Mouse (Mus musculus): Measurements from ENCODE around the gene Abce1. TPM values are rescaled to one million over a fixed set of nuclear protein-coding genes. Genes with fewer than 3 reads are reported as not detected.
"Not testable (repeated sequence)": the region's sequence is repeated elsewhere in the genome, so short reads cannot be mapped to it uniquely, and the experiment has no call there.

The Abce1 gene
- polyA plus RNA-seq, 1 experiment from 2014 or later: 109 TPM

DNA sequence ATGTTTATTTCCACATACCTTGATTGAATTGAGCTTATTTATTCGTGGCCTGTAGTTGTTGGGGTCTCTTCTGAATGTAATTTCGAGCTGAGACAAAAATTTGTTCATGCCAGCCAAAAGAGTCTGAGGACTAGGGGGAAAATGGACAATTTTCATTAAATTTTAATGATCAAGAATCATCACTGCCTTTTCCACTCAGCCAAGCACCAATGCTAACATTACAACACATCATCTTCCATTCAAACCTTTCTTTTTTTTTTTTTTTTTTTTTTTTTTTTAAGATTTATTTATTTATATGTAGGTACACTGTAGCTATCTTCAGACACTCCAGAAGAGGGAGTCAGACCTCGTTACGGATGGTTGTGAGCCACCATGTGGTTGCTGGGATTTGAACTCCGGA lies 25.6 kb downstream of the Abce1 start:
- not testable (repeated sequence) for H3K27me3 ChIP-seq (replicated peaks); H3K9ac ChIP-seq; H3K4me2 ChIP-seq (replicated peaks); ATAC-seq (ENCODE audit: low FRiP score, low read depth); H3K9me3 ChIP-seq; H3K27ac ChIP-seq; H3K4me3 ChIP-seq; H3K4me1 ChIP-seq
- WGBS: 94% methylated on average over 5 of the region's 5 CpGs
- peaks cover 69% of the 10 kb centered on the region for H3K36me3 ChIP-seq

GRCm38 (mm10) chr8:79680965-79681364 lies 30.6 kb downstream of the Abce1 start:
- Histone ChIP-seq H3K4me2 (replicated peaks) (peak overlapping the region; percentile 56), H3K36me3 (peaks cover 33% of the 10 kb centered on the region), H3K9me3 (no peaks in the 10 kb centered on the region), H3K9ac (peak overlapping the region; percentile 44; the same call in 1 of the 2 replicates), H3K4me1 (peaks cover 9% of the 10 kb centered on the region), H3K27ac (no peak overlapping the region), H3K27me3 (replicated peaks) (no peaks in the 10 kb centered on the region), H3K4me3 (0 out of 2 replicates have a peak overlapping the region, but pooled peaks have one; percentile 11)
- ATAC-seq (ENCODE audit: low FRiP score, low read depth): 0 out of 2 replicates have a peak, but pooled peaks have one; percentile 31
- 39% methylated on average over 2 of the region's 2 CpGs for WGBS

GRCm38 (mm10) chr8:79680555-79680954 lies 31.0 kb downstream of the Abce1 start:
- 11% methylated on average over 34 of the region's 34 CpGs for WGBS
- H3K4me2 ChIP-seq (replicated peaks): peak overlapping the region; percentile 56
- H3K9ac ChIP-seq: peak overlapping the region; percentile 44; the same call in 1 of the 2 replicates
- no peaks in the 10 kb centered on the region for H3K9me3 ChIP-seq
- ATAC-seq (ENCODE audit: low FRiP score, low read depth): peak; percentile 67; the same call in 1 of the 2 replicates
- H3K4me1 ChIP-seq: peaks cover 9% of the 10 kb centered on the region
- H3K4me3 ChIP-seq: peak overlapping the region; percentile 11; the same call in 1 of the 2 replicates
- no peaks in the 10 kb centered on the region for H3K27me3 ChIP-seq (replicated peaks)
- H3K36me3 ChIP-seq: peaks cover 30% of the 10 kb centered on the region
- no peak overlapping the region for H3K27ac ChIP-seq

DNA sequence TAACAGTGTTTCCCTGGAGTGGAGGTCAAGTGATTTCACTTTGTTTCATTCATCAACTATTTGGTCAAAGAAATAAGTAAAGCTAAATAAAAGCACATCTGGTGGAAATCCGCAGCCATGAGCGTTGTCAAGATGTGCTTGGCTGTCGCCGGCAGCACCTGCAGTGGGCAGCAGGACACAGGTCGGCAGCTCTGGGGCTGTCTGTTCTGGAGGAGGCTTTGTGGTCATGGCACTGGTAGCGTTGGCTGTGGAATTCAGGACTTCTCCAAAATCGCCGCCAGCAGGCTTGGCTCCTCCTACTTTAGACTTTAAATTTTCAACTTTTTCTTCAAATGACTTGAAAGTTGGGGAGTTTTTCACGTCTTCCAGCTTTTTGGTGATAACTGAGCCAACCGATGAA lies 31.5 kb downstream of the Abce1 start:
- H3K27me3 ChIP-seq (replicated peaks); H3K4me1 ChIP-seq; ATAC-seq (ENCODE audit: low FRiP score, low read depth); H3K9me3 ChIP-seq; H3K27ac ChIP-seq; H3K9ac ChIP-seq; H3K4me3 ChIP-seq: not testable (repeated sequence)
- WGBS: 56% methylated on average over 10 of the region's 10 CpGs
- Histone ChIP-seq H3K4me2 (replicated peaks) (peak overlapping the region; percentile 56; the same call in 1 of the 2 replicates), H3K36me3 (peaks cover 27% of the 10 kb centered on the region)

DNA sequence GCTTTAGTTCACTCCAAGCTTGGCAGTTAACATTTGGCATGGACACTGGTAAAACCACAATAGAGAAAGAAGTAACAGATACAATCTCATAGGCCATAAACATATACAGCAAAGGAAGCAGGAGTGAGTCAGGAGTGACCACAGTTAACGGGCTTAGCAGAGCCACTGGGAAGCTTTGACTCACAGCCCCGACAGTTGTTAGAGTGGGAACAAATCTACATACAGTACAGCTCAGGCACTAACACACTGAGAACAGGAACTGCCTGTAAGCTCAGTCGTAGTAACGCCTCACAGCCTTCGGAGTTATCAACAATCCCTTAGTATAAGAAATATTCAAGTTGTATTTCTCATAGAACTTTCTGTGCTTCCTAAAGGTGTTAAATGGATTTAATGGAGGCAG lies 32.5 kb downstream of the Abce1 start:
- H3K27ac ChIP-seq: no peak overlapping the region
- no peak for ATAC-seq (ENCODE audit: low FRiP score, low read depth)
- H3K27me3 ChIP-seq (replicated peaks): no peaks in the 10 kb centered on the region
- WGBS: 69% methylated on average over 5 of the region's 5 CpGs
- peaks cover 24% of the 10 kb centered on the region for H3K36me3 ChIP-seq
- peaks cover 9% of the 10 kb centered on the region for H3K4me1 ChIP-seq
- no peak overlapping the region for H3K4me3 ChIP-seq
- H3K4me2 ChIP-seq (replicated peaks): no peak overlapping the region
- no peaks in the 10 kb centered on the region for H3K9me3 ChIP-seq
- no peak overlapping the region for H3K9ac ChIP-seq

DNA sequence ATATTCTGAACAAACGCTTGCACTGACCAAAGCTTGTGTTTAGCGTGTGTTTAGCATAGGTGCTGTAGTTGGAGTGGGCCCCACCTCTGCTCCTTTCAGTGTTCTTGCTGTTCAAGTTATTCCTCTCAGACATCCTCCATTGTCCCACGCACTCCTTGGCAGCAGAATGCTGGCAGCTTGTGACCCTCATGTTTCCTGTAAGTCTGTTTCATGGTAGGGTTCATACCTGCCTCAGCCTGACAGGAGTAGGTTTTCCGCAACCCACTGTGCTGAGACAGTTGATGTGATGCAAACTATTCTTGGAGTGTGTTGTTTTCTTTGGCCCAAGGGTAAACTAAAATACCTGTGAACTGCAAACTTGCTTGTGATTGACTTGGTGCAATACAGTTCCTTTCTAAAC lies 35.1 kb downstream of the Abce1 start:
- Histone ChIP-seq H3K36me3 (peaks cover 29% of the 10 kb centered on the region), H3K4me2 (replicated peaks) (no peak overlapping the region), H3K4me3 (no peak overlapping the region), H3K27ac (no peak overlapping the region), H3K9ac (no peak overlapping the region), H3K9me3 (no peaks in the 10 kb centered on the region), H3K27me3 (replicated peaks) (no peaks in the 10 kb centered on the region), H3K4me1 (peaks cover 9% of the 10 kb centered on the region)
- ATAC-seq (ENCODE audit: low FRiP score, low read depth): no peak
- 93% methylated on average over 4 of the region's 4 CpGs for WGBS

- H3K9ac ChIP-seq; H3K9me3 ChIP-seq; ATAC-seq (ENCODE audit: low FRiP score, low read depth); H3K4me3 ChIP-seq; H3K27ac ChIP-seq; H3K27me3 ChIP-seq (replicated peaks); H3K4me1 ChIP-seq; H3K4me2 ChIP-seq (replicated peaks): not testable (repeated sequence)
- WGBS: 81% methylated on average over 4 of the region's 4 CpGs
- peaks cover 40% of the 10 kb centered on the region for H3K36me3 ChIP-seq
These were observed 52.8 kb downstream of the Abce1 start for GRCm38 (mm10) chr8:79658715-79659114.

DNA sequence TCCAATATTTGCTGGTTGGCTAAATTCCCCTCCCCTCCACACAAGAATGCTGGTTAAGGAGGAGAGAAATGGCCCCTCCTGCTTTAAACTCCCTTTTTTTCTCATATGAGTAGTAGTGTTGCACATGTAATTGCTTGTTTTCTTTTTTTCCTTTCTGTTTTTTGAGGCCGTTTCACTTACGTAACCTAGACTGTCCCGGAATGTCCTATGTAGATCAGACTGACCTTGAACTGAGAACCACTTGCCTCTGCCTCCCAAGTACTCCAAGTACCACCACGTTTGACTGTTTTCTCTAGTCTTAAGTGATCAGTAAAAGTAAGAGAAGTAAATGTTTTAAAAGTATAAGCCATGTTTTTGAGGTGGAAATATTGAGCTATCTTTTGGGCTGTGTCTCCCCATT lies 57.8 kb downstream of the Abce1 start:
- WGBS: 90% methylated on average over 4 of the region's 4 CpGs
- Histone ChIP-seq H3K9ac (no peak overlapping the region), H3K4me1 (no peaks in the 10 kb centered on the region), H3K27ac (no peak overlapping the region), H3K27me3 (replicated peaks) (no peaks in the 10 kb centered on the region), H3K9me3 (no peaks in the 10 kb centered on the region), H3K4me3 (no peak overlapping the region), H3K4me2 (replicated peaks) (no peak overlapping the region), H3K36me3 (peaks cover 32% of the 10 kb centered on the region)
- ATAC-seq (ENCODE audit: low FRiP score, low read depth): no peak

DNA sequence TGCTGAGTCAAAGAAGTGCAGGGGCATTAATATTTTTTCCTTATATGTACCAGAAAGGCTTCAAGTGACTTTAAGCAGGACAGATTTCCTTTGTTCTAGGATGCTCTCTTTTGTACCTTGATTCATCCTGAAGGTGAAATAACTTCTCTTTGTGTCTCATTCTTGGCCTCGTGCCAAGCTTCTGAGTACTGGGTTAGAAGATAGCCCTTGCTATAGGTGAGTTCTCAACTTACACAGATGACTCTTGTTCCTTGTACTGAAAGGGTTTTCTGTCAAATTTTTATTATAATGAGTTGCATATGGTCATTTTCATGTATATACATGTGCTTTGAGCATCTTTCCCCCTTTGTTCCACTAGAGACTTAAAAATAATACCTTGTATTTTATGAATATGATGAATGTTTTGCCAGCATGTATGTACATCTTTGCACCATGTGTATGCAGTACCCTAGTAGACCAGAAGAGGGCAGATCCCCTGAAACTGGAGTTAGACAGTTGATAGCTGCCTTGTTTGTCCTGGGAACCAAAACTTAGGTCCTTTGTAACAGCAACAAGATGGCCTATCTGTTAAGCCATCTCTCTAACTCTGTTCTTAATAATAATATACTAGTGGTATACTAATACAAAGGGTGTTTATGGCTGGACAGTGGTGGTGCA lies 61.3 kb downstream of the Abce1 start:
- H3K4me2 ChIP-seq (replicated peaks): no peak overlapping the region
- H3K4me1 ChIP-seq: no peaks in the 10 kb centered on the region
- H3K9me3 ChIP-seq: no peaks in the 10 kb centered on the region
- no peak overlapping the region for H3K9ac ChIP-seq
- H3K36me3 ChIP-seq: peaks cover 43% of the 10 kb centered on the region
- H3K27me3 ChIP-seq (replicated peaks): no peaks in the 10 kb centered on the region
- no peak overlapping the region for H3K4me3 ChIP-seq
- WGBS: 80% methylated on average over 1 of the region's 1 CpGs
- ATAC-seq (ENCODE audit: low FRiP score, low read depth): no peak
- no peak overlapping the region for H3K27ac ChIP-seq

DNA sequence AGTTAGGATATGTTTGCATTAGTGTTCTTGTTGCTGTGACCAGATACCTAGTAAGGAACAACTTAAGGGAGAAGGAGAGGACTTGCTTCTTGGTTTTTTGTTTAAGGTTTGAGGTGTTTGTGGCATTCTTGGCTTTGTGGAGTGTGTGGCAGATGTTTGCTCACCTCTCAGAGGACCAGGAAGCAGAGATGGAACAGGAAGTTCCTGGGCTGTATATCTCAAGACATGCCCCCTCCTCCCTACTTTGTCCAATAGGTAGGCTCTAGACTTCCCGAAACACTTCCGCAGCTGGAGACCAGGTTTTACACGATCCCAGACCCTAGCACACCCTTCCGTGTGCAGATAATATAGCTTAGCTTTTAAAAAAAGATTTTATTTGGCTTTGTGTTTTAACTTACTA lies 62.0 kb downstream of the Abce1 start:
- WGBS: 96% methylated on average over 4 of the region's 4 CpGs

GRCm38 (mm10) chr8:79641119-79641518 lies 70.4 kb downstream of the Abce1 start:
- Histone ChIP-seq H3K27me3 (replicated peaks) (no peaks in the 10 kb centered on the region), H3K4me3 (peak overlapping the region; percentile 90), H3K27ac (no peak overlapping the region), H3K4me2 (replicated peaks) (peak overlapping the region; percentile 64), H3K36me3 (peaks cover 21% of the 10 kb centered on the region; the same call in 1 of the 2 replicates), H3K4me1 (peaks cover 22% of the 10 kb centered on the region), H3K9ac (no peak overlapping the region), H3K9me3 (no peaks in the 10 kb centered on the region)
- ATAC-seq (ENCODE audit: low FRiP score, low read depth): no peak
- WGBS: 28% methylated on average over 1 of the region's 1 CpGs

More for the DNA sequence above, 62.0 kb downstream of the Abce1 start:
- Histone ChIP-seq H3K27me3 (replicated peaks) (no peaks in the 10 kb centered on the region), H3K4me2 (replicated peaks) (no peak overlapping the region), H3K4me3 (no peak overlapping the region), H3K4me1 (no peaks in the 10 kb centered on the region), H3K27ac (no peak overlapping the region), H3K9me3 (no peaks in the 10 kb centered on the region), H3K9ac (no peak overlapping the region), H3K36me3 (peaks cover 42% of the 10 kb centered on the region)
- no peak for ATAC-seq (ENCODE audit: low FRiP score, low read depth)

GRCm38 (mm10) chr8:79639586-79640451 lies 71.7 kb downstream of the Abce1 start, which contains the start of gene Otud4:
TSS of gene Otud4 (plus strand) at chr8:79639618.
- Histone ChIP-seq H3K4me3 (peak within 1 kb of the TSS; percentile 90), H3K4me2 (replicated peaks) (peak within 1 kb of the TSS; percentile 64), H3K9me3 (no peaks in the 10 kb centered on the region), H3K4me1 (peaks cover 22% of the 10 kb centered on the region), H3K9ac (peak within 1 kb of the TSS; percentile 89), H3K27ac (peak within 1 kb of the TSS; percentile 90), H3K36me3 (peaks cover 11% of the 10 kb centered on the region; the same call in 1 of the 2 replicates), H3K27me3 (replicated peaks) (no peaks in the 10 kb centered on the region)
- under 1% methylated on average over 99 of the region's 103 CpGs for WGBS
- peak; percentile 73 for ATAC-seq (ENCODE audit: low FRiP score, low read depth)

All from neural tube, embryonic 12.5 days (tissue).